Mouse (Mus musculus) embryonic fibroblast, embryonic 13.5 days (primary cell): Measurements from ENCODE around the gene Fam234b. TPM values are rescaled to one million over a fixed set of nuclear protein-coding genes. Genes with fewer than 3 reads are reported as not detected.

Experiments
- H3K27ac ChIP-seq: 2 replicates; pipeline ENCODE4 v1.5.1; 2012; ENCODE audit warnings: low read length, control low read depth, inconsistent platforms; ENCODE audit not compliant: insufficient read depth
- H3K4me1 ChIP-seq: 2 replicates; pipeline ENCODE4 v1.6.1; 2011; ENCODE audit warnings: low read length; ENCODE audit not compliant: control insufficient read depth, insufficient read depth
- H3K4me3 ChIP-seq: 2 replicates; pipeline ENCODE4 v1.5.1; 2011; ENCODE audit warnings: mild to moderate bottlenecking, control low read depth, low read length; ENCODE audit not compliant: insufficient read depth
- CTCF ChIP-seq: IDR thresholded peaks from 2 replicates; pipeline ENCODE4 v1.5.1; 2011; ENCODE audit warnings: mild to moderate bottlenecking, control low read depth, low read length, moderate library complexity, borderline replicate concordance; ENCODE audit not compliant: insufficient read depth
- POLR2A ChIP-seq: IDR thresholded peaks from 2 replicates; pipeline ENCODE4 v1.6.1; 2011; ENCODE audit warnings: low read depth, mild to moderate bottlenecking, control low read depth, low read length, moderate library complexity
- polyA plus RNA-seq: library from polyadenylated mRNA; stranded (reverse); fragments of >200 nt; gene quantifications from 2 replicates; pipeline ENCODE4 v1.2.4, GENCODE M21; 2011; ENCODE audit warnings: low read depth; ENCODE audit not compliant: missing spikeins, insufficient read length

Fam234b gene
- polyA plus RNA-seq, 1 experiment, result 13.7 TPM

DNA sequence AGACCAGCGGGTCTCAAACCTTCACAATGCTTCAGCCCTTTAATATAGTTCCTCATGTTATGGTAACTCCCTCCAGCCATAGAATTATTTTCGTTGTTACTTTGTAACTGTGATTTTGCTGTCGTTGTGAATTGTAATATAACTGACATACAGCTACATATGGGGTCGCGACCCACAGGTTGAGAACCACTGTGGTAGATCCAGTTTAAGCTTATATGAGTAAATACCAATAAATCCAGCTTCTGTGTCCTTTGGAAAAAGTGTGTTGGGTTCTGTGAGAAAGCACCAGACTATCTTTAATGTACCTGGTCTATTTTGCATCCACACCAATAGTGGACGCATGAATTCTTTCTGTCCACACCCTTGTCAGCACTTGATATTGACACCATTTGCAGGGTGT lies 80.5 kb downstream of the Fam234b start:
- no peak for TF ChIP-seq CTCF
- Histone ChIP-seq H3K4me3 (no peak overlapping the region), H3K4me1 (no peaks in the 10 kb centered on the region), H3K27ac (no peak overlapping the region)

GRCm38 (mm10) chr6:135279286-135279685 lies 81.5 kb downstream of the Fam234b start:
- no peaks in the 10 kb centered on the region for H3K4me1 ChIP-seq
- H3K27ac ChIP-seq, result no peak overlapping the region
- TF ChIP-seq POLR2A (no peak), CTCF (no peak)
- no peak overlapping the region for H3K4me3 ChIP-seq

GRCm38 (mm10) chr6:135279856-135280255 lies 82.1 kb downstream of the Fam234b start:
- Histone ChIP-seq H3K27ac (no peak overlapping the region), H3K4me1 (no peaks in the 10 kb centered on the region), H3K4me3 (no peak overlapping the region)
- TF ChIP-seq CTCF, result no peak
- no peak for TF ChIP-seq POLR2A

DNA sequence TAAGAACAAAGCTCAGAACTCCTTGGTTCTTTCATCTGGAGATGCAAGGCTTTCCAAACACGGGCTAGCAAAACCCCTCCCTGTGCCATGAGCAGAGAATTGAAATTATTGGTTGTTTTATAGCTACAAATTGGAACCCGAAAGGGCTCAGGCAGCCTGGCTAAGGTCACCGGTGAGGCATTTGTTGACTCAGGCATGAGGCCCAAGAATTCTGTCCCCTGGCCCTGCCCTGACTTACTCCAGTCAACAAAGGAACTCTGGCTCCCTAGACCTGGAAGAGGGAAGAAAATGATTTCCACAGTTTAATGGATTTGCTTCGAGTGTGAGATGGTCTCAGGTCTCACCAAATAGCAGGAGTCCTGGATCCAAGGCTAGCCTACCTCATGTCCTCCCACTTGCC lies 94.6 kb downstream of the Fam234b start:
- Histone ChIP-seq H3K27ac (no peak overlapping the region), H3K4me1 (no peaks in the 10 kb centered on the region), H3K4me3 (no peak overlapping the region)
- no peak for TF ChIP-seq CTCF

DNA sequence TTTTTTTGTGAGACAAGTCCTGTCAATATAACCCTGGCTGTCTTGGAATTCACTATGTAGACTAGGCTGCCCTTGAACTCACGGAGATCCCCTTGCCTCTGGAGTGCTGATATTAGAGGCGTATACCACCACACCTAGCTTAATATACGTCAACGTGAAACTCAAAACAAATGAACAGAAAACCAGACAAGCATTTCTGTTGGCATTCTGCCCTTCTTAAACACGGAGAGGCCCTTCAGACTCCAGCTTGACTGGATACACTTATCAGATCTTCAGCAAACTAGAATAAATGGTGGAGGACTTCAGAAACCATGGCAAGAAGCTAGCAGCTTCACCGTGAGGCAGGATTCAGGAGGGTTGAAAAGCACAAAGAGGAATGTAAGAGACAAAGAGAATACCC lies 96.4 kb downstream of the Fam234b start:
- TF ChIP-seq CTCF (no peak), POLR2A (no peak)
- no peak overlapping the region for H3K4me3 ChIP-seq
- H3K27ac ChIP-seq, result no peak overlapping the region
- H3K4me1 ChIP-seq, result no peaks in the 10 kb centered on the region

Other genes with a start within 250 kb of the Fam234b start
- gene Apold1, start 216.3 kb upstream of the Fam234b start, polyA plus RNA-seq, result 0.32 and 0.47 TPM in 2 replicates
- gene Ddx47, start 186.4 kb upstream of the Fam234b start, polyA plus RNA-seq, result 101 and 121 TPM in 2 replicates
- gene Gprc5a, start 132.3 kb upstream of the Fam234b start, polyA plus RNA-seq, result 21.8 and 33.3 TPM in 2 replicates
- 0.40 TPM in 1 of 2 replicates, not detected in the other for gene Gprc5d, start 79.7 kb upstream of the Fam234b start, polyA plus RNA-seq
- 32.3 and 41.7 TPM in 2 replicates for gene Hebp1, start within 50 bp of the Fam234b start, polyA plus RNA-seq
- gene Gsg1, start 56.4 kb downstream of the Fam234b start, polyA plus RNA-seq, result 0.62 TPM in 1 of 2 replicates, not detected in the other
- 1.1 and 4.3 TPM in 2 replicates for gene Pbp2, start 112.4 kb downstream of the Fam234b start, polyA plus RNA-seq
- gene Emp1, start 164.6 kb downstream of the Fam234b start, polyA plus RNA-seq, result 952 and 959 TPM in 2 replicates